In genomic region chr4:137047840-137048549, GRCm38 (mm10) we compare ENCODE assay signal across 8 mouse cellular contexts. TPM values are rescaled to one million over a fixed set of nuclear protein-coding genes. Genes with fewer than 3 reads are reported as not detected.
DNase-seq lines count a peak whose midpoint lies in the region; ATAC-seq and TF ChIP-seq lines count a peak whose summit lies in the region.

No protein-coding gene starts in this region.

- peaks cover 4% of the 10 kb centered on the region; the same call in 1 of the 2 replicates for H3K9me3 ChIP-seq in heart, embryonic 10.5 days
- no peaks in the 10 kb centered on the region for H3K9me3 ChIP-seq in ES-Bruce4 (replicated peaks; ENCODE audit: control insufficient read depth, insufficient read depth, low read length, poor library complexity, severe bottlenecking)
- no peaks in the 10 kb centered on the region for H3K9me3 ChIP-seq in embryonic facial prominence, embryonic 15.5 days (replicated peaks)
- H3K9me3 ChIP-seq in midbrain, embryonic 14.5 days (ENCODE audit: control insufficient read depth, low read length) = no peaks in the 10 kb centered on the region

- ATAC-seq in embryonic facial prominence, embryonic 15.5 days (ENCODE audit: insufficient number of reproducible peaks, low FRiP score, low TSS enrichment, low read depth) = peak; percentile 13; the same call in 1 of the 2 replicates
- peak; percentile 84 for ATAC-seq in midbrain, embryonic 14.5 days (ENCODE audit: low FRiP score, low TSS enrichment)

- under 1% methylated on average over 52 of the region's 52 CpGs for WGBS in heart, embryonic 10.5 days
- WGBS in embryonic facial prominence, embryonic 15.5 days = under 1% methylated on average over 52 of the region's 52 CpGs
- under 1% methylated on average over 52 of the region's 52 CpGs for WGBS in midbrain, embryonic 14.5 days

- peaks cover 21% of the 10 kb centered on the region for H3K4me1 ChIP-seq in heart, embryonic 10.5 days
- no peaks in the 10 kb centered on the region for H3K4me1 ChIP-seq in ES-Bruce4 (ENCODE audit: control insufficient read depth, insufficient read depth, low read length)
- H3K4me1 ChIP-seq in embryonic facial prominence, embryonic 15.5 days = peaks cover 28% of the 10 kb centered on the region
- peaks cover 14% of the 10 kb centered on the region for H3K4me1 ChIP-seq in midbrain, embryonic 14.5 days (ENCODE audit: control insufficient read depth, insufficient read depth, low read length)

- TF ChIP-seq CTCF in ES-Bruce4 (IDR thresholded peaks at IDR 0.05; ENCODE audit: low read depth, low read length) = no peak

- H3K9ac ChIP-seq in ES-Bruce4 (ENCODE audit: low read depth, poor library complexity, severe bottlenecking) = peak overlapping the region; percentile 47
- H3K9ac ChIP-seq in embryonic facial prominence, embryonic 15.5 days = peak overlapping the region; percentile 69
- H3K9ac ChIP-seq in midbrain, embryonic 14.5 days (replicated peaks; ENCODE audit: low read length) = peak overlapping the region; percentile 75

- no peaks in the 10 kb centered on the region for H3K36me3 ChIP-seq in heart, embryonic 10.5 days
- H3K36me3 ChIP-seq in ES-Bruce4 (ENCODE audit: control insufficient read depth, insufficient read depth, low read length, poor library complexity, severe bottlenecking) = no peaks in the 10 kb centered on the region
- H3K36me3 ChIP-seq in embryonic facial prominence, embryonic 15.5 days = no peaks in the 10 kb centered on the region
- H3K36me3 ChIP-seq in midbrain, embryonic 14.5 days (ENCODE audit: control insufficient read depth, insufficient read depth, low read length) = no peaks in the 10 kb centered on the region

- TF ChIP-seq EP300 in ES-Bruce4 (IDR thresholded peaks at IDR 0.05; ENCODE audit: insufficient read depth, low read depth, low read length) = no peak

- peak overlapping the region; percentile 70 for H3K4me2 ChIP-seq in embryonic facial prominence, embryonic 15.5 days (replicated peaks)
- H3K4me2 ChIP-seq in midbrain, embryonic 14.5 days (ENCODE audit: low read length) = peak overlapping the region; percentile 75

- H3K4me3 ChIP-seq in heart, embryonic 10.5 days = peak overlapping the region; percentile 98
- peak overlapping the region; percentile 70 for H3K4me3 ChIP-seq in ES-Bruce4 (ENCODE audit: low read depth, low read length)
- H3K4me3 ChIP-seq in embryonic facial prominence, embryonic 15.5 days (replicated peaks) = peak overlapping the region; percentile 97
- H3K4me3 ChIP-seq in midbrain, embryonic 14.5 days (replicated peaks; ENCODE audit: low read depth, low read length) = peak overlapping the region; percentile 80

- TF ChIP-seq POLR2A in ES-Bruce4 (IDR thresholded peaks at IDR 0.05; ENCODE audit: insufficient read depth, low read length) = no peak

- peaks cover 34% of the 10 kb centered on the region for H3K27me3 ChIP-seq in heart, embryonic 10.5 days (ENCODE audit: insufficient read depth, poor library complexity, severe bottlenecking)
- no peaks in the 10 kb centered on the region for H3K27me3 ChIP-seq in ES-Bruce4 (ENCODE audit: control insufficient read depth, insufficient read depth, low read length, poor library complexity, severe bottlenecking)
- peaks cover 31% of the 10 kb centered on the region for H3K27me3 ChIP-seq in embryonic facial prominence, embryonic 15.5 days
- H3K27me3 ChIP-seq in midbrain, embryonic 14.5 days (ENCODE audit: control insufficient read depth, insufficient read depth, low read length) = peaks cover 33% of the 10 kb centered on the region

- peak overlapping the region; percentile 89 for H3K27ac ChIP-seq in heart, embryonic 10.5 days
- no peak overlapping the region for H3K27ac ChIP-seq in ES-Bruce4 (ENCODE audit: insufficient read depth, low read length)
- peak overlapping the region; percentile 82 for H3K27ac ChIP-seq in embryonic facial prominence, embryonic 15.5 days (replicated peaks)
- peak overlapping the region; percentile 87 for H3K27ac ChIP-seq in midbrain, embryonic 14.5 days (replicated peaks; ENCODE audit: low read depth, low read length)

- no peak for DNase-seq in heart, embryonic 10.5 days (ENCODE audit: low spot score)
- no peak for DNase-seq in heart, postnatal 4 days
- DNase-seq in kidney, postnatal 10 days = peak; percentile 44
- DNase-seq in midbrain, embryonic 14.5 days = peak; percentile 65
- DNase-seq in right cerebral cortex, postnatal 14 days = no peak
- DNase-seq in frontal cortex, postnatal 36 days (ENCODE audit: low spot score in 2 of 2) = no peak

RNA-seq across cellular contexts. Expression of gene Zbtb40, which starts 0.6 kb away (rescaled TPM):
- polyA plus RNA-seq in heart, embryonic 10.5 days (2016; fragmentation: Nextera tagmentation; extraction: Ambion mirVana) = 4.1 and 4.3 TPM in 2 replicates
- total RNA-seq in heart, postnatal 4 days (2021) = 1 to 10 TPM; 4.3 to 6.6 TPM
- 8.0 and 8.6 TPM in 2 replicates for polyA plus RNA-seq in ES-Bruce4 (2011; ENCODE audit: insufficient read depth, insufficient read length, low read depth, missing spikeins)
- polyA plus RNA-seq in embryonic facial prominence, embryonic 15.5 days (2015; fragmentation: Nextera tagmentation; extraction: Ambion mirVana) = 4.5 and 4.6 TPM in 2 replicates
- polyA plus RNA-seq in midbrain, embryonic 14.5 days (2014; fragmentation: Nextera tagmentation; extraction: Ambion mirVana) = 3.4 and 4.3 TPM in 2 replicates

Comparison
In these comparisons a context has a peak if more than half of its experiments do, and no peak if none do; other contexts are left out.
1. DNase-seq: peak in kidney, postnatal 10 days (single experiment) and midbrain, embryonic 14.5 days (single experiment); none in heart, embryonic 10.5 days (single experiment), heart, postnatal 4 days (single experiment), right cerebral cortex, postnatal 14 days (single experiment) and frontal cortex, postnatal 36 days (0 of 2).
2. Peak in every context shown above with its lines, with median percentiles within 50 percentile points of each other: H3K4me3 ChIP-seq and H3K9ac ChIP-seq.